27 mouse cellular contexts compared by ENCODE assay signal in genomic region chr16:3982173-3982572, GRCm38 (mm10). TPM values are rescaled to one million over a fixed set of nuclear protein-coding genes. Genes with fewer than 3 reads are reported as not detected.
A peak's percentile ranks its signal among the peaks of the same experiment; 100 is the strongest.
DNase-seq lines count a peak whose midpoint lies in the region; ATAC-seq and TF ChIP-seq lines count a peak whose summit lies in the region.
"Had no signal": no experiment of that assay in that cellular context is flagged by ENCODE, and none has a peak within 500 bp of the region (broad histone marks: within the 10 kb centered on the region; RNA-seq: fewer than 3 reads in every experiment).

No protein-coding gene starts in this region.

- no peak overlapping the region for H3K4me3 ChIP-seq in spleen, adult 2 months (ENCODE audit: extremely low read depth, insufficient read depth, insufficient read length)
- H3K4me3 ChIP-seq: embryonic facial prominence, embryonic 15.5 days; forebrain, embryonic 15.5 days; heart, embryonic 13.5 days; hindbrain, embryonic 13.5 days; limb, embryonic 13.5 days; liver, embryonic 12.5 days; midbrain, embryonic 12.5 days; neural tube, embryonic 12.5 days had no signal

- WGBS in spleen, adult 2 months, result 12% methylated on average over 4 of the region's 4 CpGs

- peak; percentile 60 for ATAC-seq in CD4-positive, CD25-positive, alpha-beta regulatory T cell, adult 4 months
- peak; percentile 91 for ATAC-seq in granulocyte monocyte progenitor cell, adult 5-6 weeks (replicated peaks; ENCODE audit: poor library complexity, severe bottlenecking)
- ATAC-seq: forebrain, embryonic 15.5 days; liver, embryonic 12.5 days had no signal

- DNase-seq in spleen, adult 2 months (ENCODE audit: low read depth in 1 of 2, low spot score in 2 of 2), result peak; percentile 27 to 31
- DNase-seq in spleen, postnatal 4 days (ENCODE audit: low spot score in 2 of 2), result no peak
- DNase-seq in naive thymus-derived CD4-positive, alpha-beta T cell, adult 2 months (ENCODE audit: low read depth), result peak; percentile 42
- no peak for DNase-seq in gastrocnemius, postnatal 25 days
- no peak for DNase-seq in left cerebral cortex, postnatal 36 days (ENCODE audit: low spot score in 2 of 2)
- DNase-seq in left cerebral cortex, postnatal 14 days (ENCODE audit: low spot score in 2 of 2), result no peak
- DNase-seq: cerebellum, adult 8-10 months; heart, adult 18-20 months; heart, postnatal 14 days; kidney, adult 9 months; kidney, postnatal 25 days; layer of hippocampus, postnatal 36 days; lung, adult 18-20 months; lung, postnatal 10 days; retina, postnatal 1 day had no signal

- no peak for TF ChIP-seq CTCF in spleen, adult 2 months (IDR thresholded peaks at IDR 0.05; ENCODE audit: extremely low read depth, insufficient read depth, insufficient read length, insufficient replicate concordance)

- intact Hi-C loops in left cerebral cortex, postnatal 36 days (cut with DNase I), result no loop called here
- intact Hi-C loops in left cerebral cortex, postnatal 14 days (cut with DNase I), result loop anchor here (5.0 kb wide), 1 partner anchor 60 kb away; no protein-coding TSS in a partner anchor

- peaks cover 18% of the 10 kb centered on the region; the same call in 1 of the 2 replicates for H3K4me1 ChIP-seq in spleen, adult 2 months (ENCODE audit: control insufficient read depth, insufficient read depth, insufficient read length)
- H3K4me1 ChIP-seq: embryonic facial prominence, embryonic 15.5 days; forebrain, embryonic 15.5 days; heart, embryonic 13.5 days; hindbrain, embryonic 13.5 days; limb, embryonic 13.5 days; midbrain, embryonic 12.5 days; neural tube, embryonic 12.5 days had no signal

- H3K36me3 ChIP-seq in spleen, adult 2 months (ENCODE audit: control insufficient read depth, insufficient read depth, low read length), result peaks cover 25% of the 10 kb centered on the region

- TF ChIP-seq POLR2A in spleen, adult 2 months (IDR thresholded peaks at IDR 0.05; ENCODE audit: low read depth, low read length), result no peak

- H3K27ac ChIP-seq in spleen, adult 2 months (ENCODE audit: insufficient read depth, low read length), result no peak overlapping the region
- H3K27ac ChIP-seq: embryonic facial prominence, embryonic 15.5 days; forebrain, embryonic 15.5 days; heart, embryonic 13.5 days; hindbrain, embryonic 13.5 days; limb, embryonic 13.5 days; liver, embryonic 12.5 days; midbrain, embryonic 12.5 days; neural tube, embryonic 12.5 days had no signal

- H3K27me3 ChIP-seq in spleen, adult 2 months (ENCODE audit: control insufficient read depth, insufficient read depth, low read length), result no peaks in the 10 kb centered on the region
- H3K27me3 ChIP-seq: embryonic facial prominence, embryonic 15.5 days; forebrain, embryonic 15.5 days; heart, embryonic 13.5 days; hindbrain, embryonic 13.5 days; limb, embryonic 13.5 days; liver, embryonic 12.5 days; midbrain, embryonic 12.5 days; neural tube, embryonic 12.5 days had no signal

RNA-seq across cellular contexts. Expression of gene Nlrc3, which starts 5.7 kb away (rescaled TPM):
- polyA plus RNA-seq in spleen, adult 2 months (2012; rRNA removed), result 34.6 and 52.0 TPM in 2 replicates
- 10 to 100 TPM; 56.1 to 73.3 TPM for polyA plus RNA-seq in CD4-positive, CD25-positive, alpha-beta regulatory T cell, adult 4 months (2017; shearing (Covaris generic))
- total RNA-seq in granulocyte monocyte progenitor cell, adult 5-6 weeks (2014; fragmentation: Nextera tagmentation), result 1.0 and 1.4 TPM in 2 replicates
- total RNA-seq in granulocyte monocyte progenitor cell, adult 5-6 weeks (2017), result 0.13 and 0.52 TPM in 2 replicates
- 1 to 10 TPM in 1 of 2 experiments, under 1 TPM in 1; 0.88 to 5.6 TPM for total RNA-seq in gastrocnemius, postnatal 25 days (2021)
- total RNA-seq in left cerebral cortex, postnatal 36 days (2021), result 1 to 10 TPM; 1.1 to 3.5 TPM
- total RNA-seq in left cerebral cortex, postnatal 14 days (2021), result 1 to 10 TPM; 2.3 to 2.4 TPM

RNA-seq across cellular contexts. Expression of gene Slx4, which starts 21.4 kb away (rescaled TPM):
- 26.5 and 29.6 TPM in 2 replicates for polyA plus RNA-seq in spleen, adult 2 months (2012; rRNA removed)
- 10 to 100 TPM; 15.2 to 26.6 TPM for polyA plus RNA-seq in CD4-positive, CD25-positive, alpha-beta regulatory T cell, adult 4 months (2017; shearing (Covaris generic))
- total RNA-seq in granulocyte monocyte progenitor cell, adult 5-6 weeks (2014; fragmentation: Nextera tagmentation), result 29.0 and 43.4 TPM in 2 replicates
- 22.3 TPM in 2 replicates for total RNA-seq in granulocyte monocyte progenitor cell, adult 5-6 weeks (2017)
- 1 to 10 TPM; 6.0 to 6.2 TPM for total RNA-seq in gastrocnemius, postnatal 25 days (2021)
- 10 to 100 TPM; 44.9 to 50.6 TPM for total RNA-seq in left cerebral cortex, postnatal 36 days (2021)
- total RNA-seq in left cerebral cortex, postnatal 14 days (2021), result 10 to 100 TPM; 63.3 to 65.5 TPM

RNA-seq across cellular contexts. Expression of gene Dnase1, which starts 54.6 kb away (rescaled TPM):
- 0.14 and 0.37 TPM in 2 replicates for polyA plus RNA-seq in spleen, adult 2 months (2012; rRNA removed)
- polyA plus RNA-seq in CD4-positive, CD25-positive, alpha-beta regulatory T cell, adult 4 months (2017; shearing (Covaris generic)), result 10 to 100 TPM in 1 of 2 experiments, 1 to 10 TPM in 1; 5.4 to 10.7 TPM
- not detected in 2 replicates for total RNA-seq in granulocyte monocyte progenitor cell, adult 5-6 weeks (2014; fragmentation: Nextera tagmentation)
- total RNA-seq in granulocyte monocyte progenitor cell, adult 5-6 weeks (2017), result 0.04 TPM in 1 of 2 replicates, not detected in the other
- not detected for total RNA-seq in gastrocnemius, postnatal 25 days (2021)
- not detected for total RNA-seq in left cerebral cortex, postnatal 36 days (2021)
- total RNA-seq in left cerebral cortex, postnatal 14 days (2021), result not detected
- total RNA-seq: heart, adult 18-20 months; heart, postnatal 14 days; layer of hippocampus, adult 8-10 months; layer of hippocampus, postnatal 36 days; left cerebral cortex, postnatal 10 days had no signal

Comparison
In these comparisons a context has a peak if more than half of its experiments do, and no peak if none do; other contexts are left out.
1. DNase-seq: peak in spleen, adult 2 months (2 of 2) and naive thymus-derived CD4-positive, alpha-beta T cell, adult 2 months (single experiment); none in spleen, postnatal 4 days (0 of 2), gastrocnemius, postnatal 25 days (single experiment), left cerebral cortex, postnatal 36 days (0 of 2) and left cerebral cortex, postnatal 14 days (0 of 2).